Mouse (Mus musculus) liver, embryonic 16.5 days (tissue): ENCODE data around the gene Mrps7. TPM values are rescaled to one million over a fixed set of nuclear protein-coding genes. Genes with fewer than 3 reads are reported as not detected.

ENCODE experiments used
- ATAC-seq: fragments of 200-750 bp; cut with Nextera tagmentation; 2 replicates; pipeline ENCODE4 v1.8.0; 2017; ENCODE audit warnings: low read depth, mild to moderate bottlenecking, moderate number of reproducible peaks, moderate library complexity
- H3K27ac ChIP-seq: fragments of 300-500 bp; sonication (generic); 2 replicates; pipeline ENCODE4 v1.5.1; 2014; ENCODE audit warnings: mild to moderate bottlenecking, low read length
- H3K27me3 ChIP-seq: fragments of 300-500 bp; sonication (generic); 2 replicates; pipeline ENCODE4 v1.6.1; 2014; ENCODE audit warnings: low read depth, low read length, mixed read lengths; ENCODE audit not compliant: control insufficient read depth, insufficient read depth
- H3K36me3 ChIP-seq: fragments of 300-500 bp; sonication (generic); 2 replicates; pipeline ENCODE4 v1.6.1; 2014; ENCODE audit warnings: mild to moderate bottlenecking; ENCODE audit not compliant: control insufficient read depth, insufficient read depth
- H3K4me1 ChIP-seq: fragments of 300-500 bp; sonication (generic); 2 replicates; pipeline ENCODE4 v1.6.1; 2014; ENCODE audit warnings: low read depth, low read length, mixed read lengths; ENCODE audit not compliant: control insufficient read depth
- H3K4me2 ChIP-seq: fragments of 300-500 bp; sonication (generic); 2 replicates; pipeline ENCODE4 v1.6.1; 2014; ENCODE audit warnings: low read depth, low read length, mixed read lengths
- H3K4me3 ChIP-seq: fragments of 300-500 bp; sonication (generic); 2 replicates; pipeline ENCODE4 v1.5.1; 2014; ENCODE audit warnings: low read depth, mild to moderate bottlenecking, low read length
- H3K9ac ChIP-seq: fragments of 300-500 bp; sonication (generic); 2 replicates; pipeline ENCODE4 v1.6.1; 2014; ENCODE audit warnings: low read depth, low read length
- H3K9me3 ChIP-seq: fragments of 300-500 bp; sonication (generic); replicated peaks from 2 replicates; pipeline ENCODE4 v1.6.1; 2016; ENCODE audit warnings: low read length; ENCODE audit not compliant: control insufficient read depth
- WGBS: fragments of 180-500 bp; shearing (Covaris S2); extraction: QIAGEN DNeasy Blood & Tissue Kit; methylation state at CpG from one replicate; pipeline ENCODE4 v1.1.7; 2014; ENCODE audit not compliant: insufficient replicate concordance; 5-methylcytosine and 5-hydroxymethylcytosine counted together
- polyA plus RNA-seq: library from polyadenylated mRNA; unstranded; fragments of >200 nt; fragmentation: Nextera tagmentation; extraction: Ambion mirVana; gene quantifications from 2 replicates; pipeline ENCODE4 v1.2.1, GENCODE M21; 2015

Mrps7 gene
- polyA plus RNA-seq, 1 experiment from 2014 or later = 47.6 TPM

GRCm38 (mm10) chr11:115646439-115646838, 42.7 kb downstream of the Mrps7 start:
- no peaks in the 10 kb centered on the region for H3K9me3 ChIP-seq
- H3K4me1 ChIP-seq = peaks cover under 1% of the 10 kb centered on the region; the same call in 1 of the 2 replicates
- no peak overlapping the region for H3K27ac ChIP-seq
- no peaks in the 10 kb centered on the region for H3K27me3 ChIP-seq
- peaks cover 11% of the 10 kb centered on the region for H3K36me3 ChIP-seq
- 84% methylated on average over 9 of the region's 9 CpGs for WGBS
- no peak for ATAC-seq
- H3K9ac ChIP-seq = no peak overlapping the region
- H3K4me2 ChIP-seq = no peak overlapping the region
- no peak overlapping the region for H3K4me3 ChIP-seq

GRCm38 (mm10) chr11:115647459-115647858, 43.7 kb downstream of the Mrps7 start:
- H3K4me3 ChIP-seq = no peak overlapping the region
- WGBS = 52% methylated on average over 6 of the region's 6 CpGs
- no peak for ATAC-seq
- no peaks in the 10 kb centered on the region for H3K27me3 ChIP-seq
- H3K4me2 ChIP-seq = no peak overlapping the region
- H3K9me3 ChIP-seq = no peaks in the 10 kb centered on the region
- no peak overlapping the region for H3K9ac ChIP-seq
- peaks cover 11% of the 10 kb centered on the region for H3K36me3 ChIP-seq
- no peaks in the 10 kb centered on the region for H3K4me1 ChIP-seq
- no peak overlapping the region for H3K27ac ChIP-seq

- Histone ChIP-seq H3K4me3 (no peak overlapping the region), H3K27me3 (no peaks in the 10 kb centered on the region), H3K4me2 (no peak overlapping the region), H3K27ac (no peak overlapping the region), H3K4me1 (no peaks in the 10 kb centered on the region), H3K36me3 (peaks cover 7% of the 10 kb centered on the region), H3K9me3 (no peaks in the 10 kb centered on the region), H3K9ac (no peak overlapping the region)
- 86% methylated on average over 10 of the region's 10 CpGs for WGBS
- no peak for ATAC-seq
Observed at GRCm38 (mm10) chr11:115649706-115650105, 46.0 kb downstream of the Mrps7 start.

- peaks cover 7% of the 10 kb centered on the region for H3K36me3 ChIP-seq
- 76% methylated on average over 3 of the region's 3 CpGs for WGBS
- no peaks in the 10 kb centered on the region for H3K4me1 ChIP-seq
- no peaks in the 10 kb centered on the region for H3K27me3 ChIP-seq
- no peak for ATAC-seq
- no peaks in the 10 kb centered on the region for H3K9me3 ChIP-seq
- H3K27ac ChIP-seq = no peak overlapping the region
- H3K4me3 ChIP-seq = no peak overlapping the region
- no peak overlapping the region for H3K4me2 ChIP-seq
- H3K9ac ChIP-seq = no peak overlapping the region
Observed at GRCm38 (mm10) chr11:115651680-115652079, 48.0 kb downstream of the Mrps7 start.

GRCm38 (mm10) chr11:115653194-115653593, 49.5 kb downstream of the Mrps7 start:
- Histone ChIP-seq H3K9me3 (no peaks in the 10 kb centered on the region), H3K9ac (no peak overlapping the region), H3K36me3 (peaks cover 3% of the 10 kb centered on the region; the same call in 1 of the 2 replicates), H3K4me1 (no peaks in the 10 kb centered on the region), H3K4me2 (no peak overlapping the region), H3K4me3 (no peak overlapping the region), H3K27ac (no peak overlapping the region; the same call in 1 of the 2 replicates), H3K27me3 (no peaks in the 10 kb centered on the region)
- WGBS = 73% methylated on average over 3 of the region's 3 CpGs
- ATAC-seq = no peak

GRCm38 (mm10) chr11:115654128-115654527, 50.4 kb downstream of the Mrps7 start:
- H3K9ac ChIP-seq = no peak overlapping the region
- H3K9me3 ChIP-seq = no peaks in the 10 kb centered on the region
- H3K4me1 ChIP-seq = no peaks in the 10 kb centered on the region
- H3K4me3 ChIP-seq = no peak overlapping the region
- H3K4me2 ChIP-seq = no peak overlapping the region
- peaks cover 3% of the 10 kb centered on the region; the same call in 1 of the 2 replicates for H3K36me3 ChIP-seq
- WGBS = 44% methylated on average over 2 of the region's 2 CpGs
- H3K27me3 ChIP-seq = no peaks in the 10 kb centered on the region
- no peak for ATAC-seq
- no peak overlapping the region for H3K27ac ChIP-seq

Other genes starting within 250 kb of the Mrps7 start
- 1.3 and 1.9 TPM in 2 replicates for gene Hid1, start 236.2 kb upstream of the Mrps7 start, polyA plus RNA-seq
- 0.95 and 1.3 TPM in 2 replicates for gene Cdr2l, start 222.0 kb upstream of the Mrps7 start, polyA plus RNA-seq
- gene Mrpl58, start 200.2 kb upstream of the Mrps7 start, polyA plus RNA-seq = 68.8 and 71.7 TPM in 2 replicates
- 482 and 528 TPM in 2 replicates for gene Atp5h, start 184.0 kb upstream of the Mrps7 start, polyA plus RNA-seq
- 0.70 and 1.0 TPM in 2 replicates for gene Kctd2, start 183.8 kb upstream of the Mrps7 start, polyA plus RNA-seq
- gene Trim80, start 163.4 kb upstream of the Mrps7 start, polyA plus RNA-seq = 0.84 and 1.1 TPM in 2 replicates
- gene Slc16a5, start 141.5 kb upstream of the Mrps7 start, polyA plus RNA-seq = 0.21 and 0.51 TPM in 2 replicates
- gene Armc7, start 128.3 kb upstream of the Mrps7 start, polyA plus RNA-seq = 3.7 TPM in 2 replicates
- gene Nt5c, start 112.1 kb upstream of the Mrps7 start, polyA plus RNA-seq = 32.0 and 36.3 TPM in 2 replicates
- gene Jpt1, start 89.5 kb upstream of the Mrps7 start, polyA plus RNA-seq = 190 and 209 TPM in 2 replicates
- gene Sumo2, start 67.6 kb upstream of the Mrps7 start, polyA plus RNA-seq = 270 and 312 TPM in 2 replicates
- 94.4 and 96.5 TPM in 2 replicates for gene Nup85, start 39.5 kb upstream of the Mrps7 start, polyA plus RNA-seq
- gene Gga3, start 126 bp downstream of the Mrps7 start, polyA plus RNA-seq = 7.9 TPM in 2 replicates
- 28.4 and 28.6 TPM in 2 replicates for gene Mif4gd, start 9.0 kb downstream of the Mrps7 start, polyA plus RNA-seq
- 8.7 and 8.8 TPM in 2 replicates for gene Slc25a19, start 24.4 kb downstream of the Mrps7 start, polyA plus RNA-seq
- 49.1 and 53.1 TPM in 2 replicates for gene Grb2, start 104.7 kb downstream of the Mrps7 start, polyA plus RNA-seq
- gene Tmem94, start 161.5 kb downstream of the Mrps7 start, polyA plus RNA-seq = 8.9 and 10.4 TPM in 2 replicates
- gene Caskin2, start 209.7 kb downstream of the Mrps7 start, polyA plus RNA-seq = 5.1 and 6.1 TPM in 2 replicates
- 10.2 and 12.4 TPM in 2 replicates for gene Tsen54, start 210.8 kb downstream of the Mrps7 start, polyA plus RNA-seq
- gene Llgl2, start 220.1 kb downstream of the Mrps7 start, polyA plus RNA-seq = 14.4 and 15.6 TPM in 2 replicates